Mouse (Mus musculus) thymus, adult 18-20 months (tissue): ENCODE results near the gene Rtn4rl1.

Experiments
- DNase-seq, 2 experiments: peaks; one replicate each; pipeline ENCODE4 v3.0.0; 2022; ENCODE audit warnings: mixed read lengths in 2 of 2

Gene Rtn4rl1

GRCm38 (mm10) chr11:75190371-75190724 is 3.2 kb upstream of the Rtn4rl1 start:
- DNase-seq: peak; percentile 71 to 76

GRCm38 (mm10) chr11:75190905-75191441 is 2.6 kb upstream of the Rtn4rl1 start, which contains the start of gene Dph1:
Gene Dph1 (minus strand): TSS chr11:75191241.
- no peak for DNase-seq

- DNase-seq: no peak
Measured at GRCm38 (mm10) chr11:75191841-75192240, 1.7 kb upstream of the Rtn4rl1 start.

- DNase-seq: peak; percentile 44 to 49
Measured at GRCm38 (mm10) chr11:75192336-75193214, 1.0 kb upstream of the Rtn4rl1 start.

GRCm38 (mm10) chr11:75194121-75194849 is 702 bp downstream of the Rtn4rl1 start:
- DNase-seq: peak; percentile 32

- peak; percentile 22 to 57 for DNase-seq
Measured at GRCm38 (mm10) chr11:75194850-75195461, 1.4 kb downstream of the Rtn4rl1 start.

GRCm38 (mm10) chr11:75196131-75196530 is 2.5 kb downstream of the Rtn4rl1 start:
- no peak for DNase-seq

- DNase-seq: no peak
Measured at GRCm38 (mm10) chr11:75197956-75198355, 4.4 kb downstream of the Rtn4rl1 start.

- no peak for DNase-seq
Measured at GRCm38 (mm10) chr11:75198792-75199191, 5.2 kb downstream of the Rtn4rl1 start.

- DNase-seq: no peak
Measured at GRCm38 (mm10) chr11:75199951-75200350, 6.4 kb downstream of the Rtn4rl1 start.

- DNase-seq: no peak
Measured at GRCm38 (mm10) chr11:75200935-75201334, 7.4 kb downstream of the Rtn4rl1 start.

GRCm38 (mm10) chr11:75201721-75202120 is 8.1 kb downstream of the Rtn4rl1 start:
- no peak for DNase-seq

- DNase-seq: no peak
Measured at GRCm38 (mm10) chr11:75203926-75204325, 10.3 kb downstream of the Rtn4rl1 start.

GRCm38 (mm10) chr11:75204472-75204871 is 10.9 kb downstream of the Rtn4rl1 start:
- DNase-seq: no peak

GRCm38 (mm10) chr11:75206347-75206746 is 12.8 kb downstream of the Rtn4rl1 start:
- DNase-seq: no peak

GRCm38 (mm10) chr11:75209363-75209762 is 15.8 kb downstream of the Rtn4rl1 start:
- DNase-seq: no peak

- DNase-seq: no peak
Measured at GRCm38 (mm10) chr11:75210093-75210492, 16.5 kb downstream of the Rtn4rl1 start.

- DNase-seq: no peak
Measured at GRCm38 (mm10) chr11:75210755-75211154, 17.2 kb downstream of the Rtn4rl1 start.

GRCm38 (mm10) chr11:75212031-75212667 is 18.6 kb downstream of the Rtn4rl1 start:
- DNase-seq: no peak

GRCm38 (mm10) chr11:75212876-75213275 is 19.3 kb downstream of the Rtn4rl1 start:
- DNase-seq: no peak

- peak in 1 of 2 experiments; percentile 28 for DNase-seq
Measured at GRCm38 (mm10) chr11:75213372-75214080, 19.9 kb downstream of the Rtn4rl1 start.
